Mouse (Mus musculus): Measurements from ENCODE around the gene Slc44a4. TPM values are rescaled to one million over a fixed set of nuclear protein-coding genes. Genes with fewer than 3 reads are reported as not detected.
"Not testable (repeated sequence)": the region's sequence is repeated elsewhere in the genome, so short reads cannot be mapped to it uniquely, and the experiment has no call there.

Slc44a4 gene
- polyA plus RNA-seq, 2 experiments: 1.0 to 2.7 TPM

GRCm38 (mm10) chr17:34947606-34948005 is 33.3 kb downstream of the Slc44a4 start:
- no peaks in the 10 kb centered on the region for H3K9me3 ChIP-seq (ENCODE audit: control insufficient read depth, low read length)
- no peak for TF ChIP-seq EP300 (IDR thresholded peaks at IDR 0.05; ENCODE audit: low read depth)
- TF ChIP-seq CTCF (IDR thresholded peaks at IDR 0.05; ENCODE audit: low read depth): peak; percentile 54
- H3K36me3 ChIP-seq (replicated peaks; ENCODE audit: control insufficient read depth, insufficient read depth, low read depth): peaks cover 20% of the 10 kb centered on the region
- H3K4me1 ChIP-seq (replicated peaks; ENCODE audit: control insufficient read depth in 2 of 2, insufficient read depth in 2 of 2, low read length in 1 of 2): peaks cover 0 to 7% of the 10 kb centered on the region in 2 experiments
- no peak overlapping the region for H3K27ac ChIP-seq
- no peak for ATAC-seq (ENCODE audit: insufficient read depth)
- H3K4me2 ChIP-seq (ENCODE audit: low read depth): no peak overlapping the region
- H3K27me3 ChIP-seq (ENCODE audit: control insufficient read depth, insufficient read depth, low read length): no peaks in the 10 kb centered on the region
- H3K4me3 ChIP-seq (ENCODE audit: insufficient read depth in 1 of 2, low read depth in 2 of 2, low read length in 2 of 2): no peak overlapping the region
- 23% methylated on average over 8 of the region's 8 CpGs for WGBS (ENCODE audit: insufficient replicate concordance)
- no peak overlapping the region for H3K9ac ChIP-seq (replicated peaks)
- no peak for DNase-seq (ENCODE audit: low read depth in 3 of 3, low spot score in 3 of 3)

GRCm38 (mm10) chr17:34948721-34949552 is 34.7 kb downstream of the Slc44a4 start:
- H3K9me3 ChIP-seq (ENCODE audit: control insufficient read depth, low read length); H3K4me3 ChIP-seq (ENCODE audit: insufficient read depth in 1 of 2, low read depth in 2 of 2, low read length in 2 of 2); H3K4me2 ChIP-seq (ENCODE audit: low read depth); H3K4me1 ChIP-seq (replicated peaks; ENCODE audit: control insufficient read depth in 2 of 2, insufficient read depth in 2 of 2, low read length in 1 of 2); DNase-seq (ENCODE audit: low read depth in 3 of 3, low spot score in 3 of 3); ATAC-seq (ENCODE audit: insufficient read depth); H3K27ac ChIP-seq; H3K9ac ChIP-seq (replicated peaks); H3K27me3 ChIP-seq (ENCODE audit: control insufficient read depth, insufficient read depth, low read length): not testable (repeated sequence)
- WGBS (ENCODE audit: insufficient replicate concordance): 34% methylated on average over 9 of the region's 9 CpGs
- H3K36me3 ChIP-seq (replicated peaks; ENCODE audit: control insufficient read depth, insufficient read depth, low read depth): peaks cover 20% of the 10 kb centered on the region

GRCm38 (mm10) chr17:34949553-34949969 is 35.3 kb downstream of the Slc44a4 start:
- H3K4me1 ChIP-seq (replicated peaks; ENCODE audit: control insufficient read depth in 2 of 2, insufficient read depth in 2 of 2, low read length in 1 of 2): peaks cover 0 to 7% of the 10 kb centered on the region in 2 experiments
- peak overlapping the region; percentile 81; the same call in 1 of the 2 replicates for H3K27ac ChIP-seq
- H3K36me3 ChIP-seq (replicated peaks; ENCODE audit: control insufficient read depth, insufficient read depth, low read depth): peaks cover 20% of the 10 kb centered on the region
- 0 out of 2 replicates have a peak overlapping the region, but pooled peaks have one; percentile 13 for H3K9ac ChIP-seq (replicated peaks)
- TF ChIP-seq EP300 (IDR thresholded peaks at IDR 0.05; ENCODE audit: low read depth): no peak
- TF ChIP-seq CTCF (IDR thresholded peaks at IDR 0.05; ENCODE audit: low read depth): no peak
- DNase-seq (ENCODE audit: low read depth in 3 of 3, low spot score in 3 of 3) (no peak), ATAC-seq (ENCODE audit: insufficient read depth) (peak; percentile 47)
- H3K27me3 ChIP-seq (ENCODE audit: control insufficient read depth, insufficient read depth, low read length): no peaks in the 10 kb centered on the region
- 16% methylated on average over 4 of the region's 4 CpGs for WGBS (ENCODE audit: insufficient replicate concordance)
- H3K9me3 ChIP-seq (ENCODE audit: control insufficient read depth, low read length): no peaks in the 10 kb centered on the region
- H3K4me2 ChIP-seq (ENCODE audit: low read depth): no peak overlapping the region
- H3K4me3 ChIP-seq (ENCODE audit: insufficient read depth in 1 of 2, low read depth in 2 of 2, low read length in 2 of 2): peak overlapping the region in 1 of 2 experiments; percentile 2; a peak in 1 of 4 replicates

- TF ChIP-seq EP300 (IDR thresholded peaks at IDR 0.05; ENCODE audit: low read depth) (no peak), CTCF (IDR thresholded peaks at IDR 0.05; ENCODE audit: low read depth) (no peak)
- 14% methylated on average over 10 of the region's 10 CpGs for WGBS (ENCODE audit: insufficient replicate concordance)
- H3K4me3 ChIP-seq (ENCODE audit: insufficient read depth in 1 of 2, low read depth in 2 of 2, low read length in 2 of 2): peak overlapping the region; percentile 67 to 96
Measured at GRCm38 (mm10) chr17:34950514-34951455, 36.5 kb downstream of the Slc44a4 start.

More at GRCm38 (mm10) chr17:34950514-34951455, 36.5 kb downstream of the Slc44a4 start:
- Histone ChIP-seq H3K4me1 (replicated peaks; ENCODE audit: control insufficient read depth in 2 of 2, insufficient read depth in 2 of 2, low read length in 1 of 2) (peaks cover 0 to 7% of the 10 kb centered on the region in 2 experiments), H3K36me3 (replicated peaks; ENCODE audit: control insufficient read depth, insufficient read depth, low read depth) (peaks cover 20% of the 10 kb centered on the region), H3K4me2 (ENCODE audit: low read depth) (peak overlapping the region; percentile 89), H3K9ac (replicated peaks) (peak overlapping the region; percentile 83), H3K27ac (peak overlapping the region; percentile 81), H3K9me3 (ENCODE audit: control insufficient read depth, low read length) (no peaks in the 10 kb centered on the region), H3K27me3 (ENCODE audit: control insufficient read depth, insufficient read depth, low read length) (no peaks in the 10 kb centered on the region)
- no peak for DNase-seq (ENCODE audit: low read depth in 3 of 3, low spot score in 3 of 3)
- no peak for ATAC-seq (ENCODE audit: insufficient read depth)
